15 mouse cellular contexts compared by ENCODE assay signal in genomic region chr1:165922488-165922887, GRCm38 (mm10).
"Had no signal": no experiment of that assay in that cellular context is flagged by ENCODE, and none has a peak within 500 bp of the region (broad histone marks: within the 10 kb centered on the region; RNA-seq: fewer than 3 reads in every experiment).

No protein-coding gene starts in this region.

- H3K4me2 ChIP-seq: limb, embryonic 15.5 days; liver, embryonic 12.5 days; lung, embryonic 14.5 days; midbrain, embryonic 13.5 days; neural tube, embryonic 15.5 days had no signal

- H3K27me3 ChIP-seq: limb, embryonic 15.5 days; liver, embryonic 12.5 days; midbrain, embryonic 13.5 days; neural tube, embryonic 15.5 days had no signal

- H3K27ac ChIP-seq: kidney, postnatal 0 days; left cerebral cortex, adult 2 months; limb, embryonic 15.5 days; liver, embryonic 12.5 days; macrophage; midbrain, embryonic 13.5 days; neural tube, embryonic 15.5 days had no signal

- H3K4me1 ChIP-seq: limb, embryonic 15.5 days; midbrain, embryonic 13.5 days; neural tube, embryonic 15.5 days had no signal

- H3K9me3 ChIP-seq: limb, embryonic 15.5 days; liver, embryonic 12.5 days; midbrain, embryonic 13.5 days; neural tube, embryonic 15.5 days had no signal

- H3K36me3 ChIP-seq: limb, embryonic 15.5 days; liver, embryonic 12.5 days; midbrain, embryonic 13.5 days; neural tube, embryonic 15.5 days had no signal

- DNase-seq: kidney, adult 18-20 months; kidney, postnatal 36 days; lung, embryonic 14.5 days; lung, postnatal 10 days; right cerebral cortex, adult 18-20 months; right cerebral cortex, postnatal 25 days; thymus, postnatal 36 days had no signal

- ATAC-seq: liver, embryonic 12.5 days; midbrain, embryonic 13.5 days had no signal

- H3K4me3 ChIP-seq: left cerebral cortex, adult 2 months; limb, embryonic 15.5 days; liver, embryonic 12.5 days; midbrain, embryonic 13.5 days; myocyte; neural tube, embryonic 15.5 days had no signal

- H3K9ac ChIP-seq: limb, embryonic 15.5 days; liver, embryonic 12.5 days; lung, embryonic 14.5 days; midbrain, embryonic 13.5 days; neural tube, embryonic 15.5 days had no signal
